Mouse (Mus musculus) hindbrain, embryonic 11.5 days (tissue): ENCODE measurements at regions not wholly inside any gene's neighbourhood (a gene's known extent, or its start where the extent isn't known, plus 50 kb on each side); places are given as distances from the start of the nearest gene placed in this dataset.
A peak's percentile ranks its signal among the peaks of the same experiment; 100 is the strongest.
"Not testable (repeated sequence)": the region's sequence is repeated elsewhere in the genome, so short reads cannot be mapped to it uniquely, and the experiment has no call there.

Experiments used
- ATAC-seq: fragments of 200-750 bp; cut with Nextera tagmentation; 2 replicates; pipeline ENCODE4 v1.8.0; 2017; ENCODE audit warnings: mild to moderate bottlenecking, moderate TSS enrichment, moderate library complexity; ENCODE audit not compliant: low FRiP score
- DNase-seq: peaks from one replicate; pipeline ENCODE4 v3.0.0-alpha.2; 2015; ENCODE audit warnings: low spot score
- H3K27ac ChIP-seq: fragments of 300-500 bp; sonication (generic); 2 replicates; pipeline ENCODE4 v1.5.1; 2014; ENCODE audit warnings: mild to moderate bottlenecking, low read depth, low read length
- H3K27me3 ChIP-seq: fragments of 300-500 bp; sonication (generic); 2 replicates; pipeline ENCODE4 v1.6.1; 2014; ENCODE audit warnings: mild to moderate bottlenecking, low read length, moderate library complexity, mixed read lengths; ENCODE audit not compliant: control insufficient read depth, insufficient read depth
- H3K36me3 ChIP-seq: fragments of 300-500 bp; sonication (generic); 2 replicates; pipeline ENCODE4 v1.6.1; 2014; ENCODE audit warnings: mild to moderate bottlenecking, low read length, moderate library complexity, mixed read lengths; ENCODE audit not compliant: control insufficient read depth, insufficient read depth
- H3K4me1 ChIP-seq: fragments of 300-500 bp; sonication (generic); replicated peaks from 2 replicates; pipeline ENCODE4 v1.6.1; 2014; ENCODE audit warnings: low read length, mixed read lengths; ENCODE audit not compliant: control insufficient read depth, insufficient read depth
- H3K4me2 ChIP-seq: fragments of 300-500 bp; sonication (generic); replicated peaks from 2 replicates; pipeline ENCODE4 v1.6.1; 2014; ENCODE audit warnings: mild to moderate bottlenecking, low read depth, low read length
- H3K4me3 ChIP-seq: fragments of 300-500 bp; sonication (generic); 2 replicates; pipeline ENCODE4 v1.5.1; 2014; ENCODE audit warnings: low read depth, low read length
- H3K9ac ChIP-seq: fragments of 300-500 bp; sonication (generic); 2 replicates; pipeline ENCODE4 v1.6.1; 2014; ENCODE audit warnings: low read depth, low read length
- H3K9me3 ChIP-seq: fragments of 300-500 bp; sonication (generic); 2 replicates; pipeline ENCODE4 v1.6.1; 2016; ENCODE audit warnings: low read length; ENCODE audit not compliant: control insufficient read depth
- WGBS: fragments of 180-500 bp; shearing (Covaris S2); extraction: QIAGEN DNeasy Blood & Tissue Kit; methylation state at CpG from one replicate; pipeline ENCODE4 v1.1.7; 2014; 5-methylcytosine and 5-hydroxymethylcytosine counted together

- Histone ChIP-seq H3K36me3 (no peaks in the 10 kb centered on the region), H3K9me3 (no peaks in the 10 kb centered on the region), H3K27me3 (no peaks in the 10 kb centered on the region), H3K9ac (no peak overlapping the region), H3K27ac (no peak overlapping the region), H3K4me1 (no peaks in the 10 kb centered on the region), H3K4me2 (no peak overlapping the region), H3K4me3 (no peak overlapping the region)
- 85% methylated on average over 3 of the region's 3 CpGs for WGBS
- ATAC-seq = no peak
- DNase-seq = no peak
Observed at GRCm38 (mm10) chr4:79670203-79670891, 1163.6 kb upstream of the Tyrp1 start.

DNA sequence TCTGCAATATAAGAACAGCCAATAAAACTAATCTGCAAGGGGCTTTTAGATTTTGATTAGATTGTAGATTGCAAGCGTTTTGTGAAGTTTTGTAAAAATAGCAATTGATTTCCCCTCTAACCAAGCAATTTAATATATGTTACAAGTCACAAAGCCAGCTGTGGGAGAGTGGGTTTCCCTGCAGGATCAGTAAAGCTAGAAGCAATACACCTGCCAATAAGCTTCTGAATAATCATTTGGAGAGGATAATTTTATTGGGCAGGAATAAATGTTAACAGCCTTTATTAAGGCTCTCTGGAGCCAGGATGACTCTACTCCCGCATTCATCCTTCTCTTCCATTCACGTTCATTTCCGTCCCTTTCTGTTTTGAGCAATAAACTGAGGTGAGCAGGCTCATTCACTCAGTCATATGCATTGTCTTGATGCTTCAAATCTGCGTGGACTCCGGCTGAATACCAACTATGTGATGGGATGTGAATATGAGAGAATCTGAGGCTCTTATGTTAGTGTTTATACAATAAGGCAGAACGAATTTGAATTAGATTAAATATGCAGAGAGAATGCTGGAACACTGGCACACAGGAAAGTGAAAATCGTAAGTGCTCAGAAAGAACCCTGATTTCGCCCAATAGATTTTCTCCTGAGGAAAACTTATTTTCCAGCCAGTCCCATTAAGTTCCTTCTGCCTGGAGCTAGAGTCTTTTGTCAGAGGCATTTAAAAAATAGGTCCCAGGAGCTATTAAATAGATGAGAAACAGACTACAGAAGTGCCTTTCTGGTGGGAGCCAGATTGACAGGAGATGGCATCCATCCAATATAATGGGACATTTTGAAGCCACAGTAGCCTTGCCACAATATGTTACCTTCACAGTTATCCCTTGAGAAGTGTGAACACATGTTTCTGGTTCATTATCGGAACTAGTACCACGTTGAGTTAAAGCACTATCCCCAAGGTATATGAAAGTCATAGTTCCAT lies 1138.8 kb upstream of the Tyrp1 start:
- DNase-seq (no peak), ATAC-seq (peak; percentile 27; the same call in 1 of the 2 replicates)
- Histone ChIP-seq H3K27ac (no peak overlapping the region), H3K27me3 (no peaks in the 10 kb centered on the region), H3K4me3 (no peak overlapping the region), H3K36me3 (no peaks in the 10 kb centered on the region), H3K9ac (no peak overlapping the region), H3K4me1 (no peaks in the 10 kb centered on the region), H3K4me2 (no peak overlapping the region), H3K9me3 (no peaks in the 10 kb centered on the region)
- WGBS = 81% methylated on average over 11 of the region's 11 CpGs

DNA sequence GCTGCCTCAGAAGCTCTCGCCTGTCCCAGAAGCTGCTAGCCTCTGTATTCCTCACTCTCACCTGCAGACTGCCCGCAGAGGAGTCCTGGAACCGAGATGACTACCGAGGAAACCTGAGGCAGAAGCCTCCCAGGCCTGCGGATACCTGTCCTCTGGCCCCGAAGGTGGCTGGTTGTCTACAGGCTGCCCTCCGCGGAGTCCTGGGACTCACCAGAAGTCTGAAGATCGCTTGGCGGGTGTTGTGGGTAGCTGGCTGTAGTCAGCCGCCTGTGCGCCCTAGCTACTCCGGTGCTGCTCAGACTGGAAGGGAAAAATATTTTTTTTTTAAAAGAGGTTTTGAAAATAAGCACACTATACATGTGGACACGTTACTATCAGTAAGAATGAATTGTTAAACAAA lies 1113.0 kb upstream of the Tyrp1 start:
- not testable (repeated sequence) for H3K4me1 ChIP-seq, ATAC-seq, DNase-seq, H3K27ac ChIP-seq, H3K4me3 ChIP-seq, H3K4me2 ChIP-seq, H3K36me3 ChIP-seq, H3K9ac ChIP-seq, H3K9me3 ChIP-seq, H3K27me3 ChIP-seq
- 85% methylated on average over 14 of the region's 14 CpGs for WGBS

DNA sequence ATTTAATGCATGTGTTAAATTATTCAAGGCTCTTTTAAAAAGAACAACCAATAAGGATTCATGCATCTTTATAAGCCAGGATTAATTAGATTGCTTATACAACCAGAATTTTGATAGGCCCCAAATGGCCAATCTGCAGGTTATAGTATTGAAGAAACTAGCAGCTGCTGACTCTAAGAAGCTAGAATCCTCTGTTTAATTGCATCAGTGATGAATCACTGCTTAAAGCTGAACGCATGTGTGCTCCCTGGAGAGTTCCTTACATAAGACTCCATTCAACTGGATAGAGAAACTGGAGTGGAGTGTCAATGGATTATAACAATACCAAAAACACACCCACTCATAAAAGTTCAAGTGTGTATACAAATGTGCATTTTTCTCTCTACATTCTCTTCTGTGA lies 1109.8 kb upstream of the Tyrp1 start:
- DNase-seq (no peak), ATAC-seq (no peak)
- no peak overlapping the region for H3K9ac ChIP-seq
- H3K36me3 ChIP-seq = no peaks in the 10 kb centered on the region
- H3K4me2 ChIP-seq = no peak overlapping the region
- 61% methylated on average over 1 of the region's 1 CpGs for WGBS
- no peaks in the 10 kb centered on the region for H3K27me3 ChIP-seq
- no peak overlapping the region for H3K27ac ChIP-seq
- no peak overlapping the region for H3K4me3 ChIP-seq
- no peaks in the 10 kb centered on the region for H3K4me1 ChIP-seq
- no peaks in the 10 kb centered on the region for H3K9me3 ChIP-seq

- WGBS = 77% methylated on average over 1 of the region's 1 CpGs
- Histone ChIP-seq H3K4me3 (no peak overlapping the region), H3K36me3 (no peaks in the 10 kb centered on the region), H3K9ac (no peak overlapping the region), H3K4me1 (no peaks in the 10 kb centered on the region), H3K27ac (no peak overlapping the region), H3K4me2 (no peak overlapping the region), H3K9me3 (no peaks in the 10 kb centered on the region), H3K27me3 (no peaks in the 10 kb centered on the region)
- 0 out of 2 replicates have a peak, but pooled peaks have one; percentile 39 for ATAC-seq
- DNase-seq = no peak
Observed at GRCm38 (mm10) chr4:79740925-79741560, 1092.9 kb upstream of the Tyrp1 start.
